Mouse (Mus musculus) MEL (cell line): ENCODE results near the gene Axl.

ENCODE experiments used
- CTCF ChIP-seq, 3 experiments: IDR thresholded peaks in 2 of 3; conservative IDR thresholded peaks in 1 of 3; 2 replicates each; pipeline ENCODE4 v1.5.1; 2011 to 2012; ENCODE audit warnings: low read length in 3 of 3, low read depth in 2 of 3, mild to moderate bottlenecking in 2 of 3, improper control_type of control experiment in 1 of 3, inconsistent platforms in 1 of 3, mixed read lengths in 1 of 3, moderate library complexity in 1 of 3; ENCODE audit not compliant: control insufficient read depth in 1 of 3, insufficient read depth in 1 of 3, poor library complexity in 1 of 3, severe bottlenecking in 1 of 3
- HCFC1 ChIP-seq: IDR thresholded peaks from 2 replicates; pipeline ENCODE4 v1.6.1; 2012; ENCODE audit warnings: low read depth, mild to moderate bottlenecking, inconsistent platforms, low read length, improper control_type of control experiment, moderate library complexity
- MAX ChIP-seq: IDR thresholded peaks from 2 replicates; pipeline ENCODE4 v1.6.1; 2011; ENCODE audit warnings: low read length, improper control_type of control experiment
- POLR2A ChIP-seq, 2 experiments: IDR thresholded peaks; 2 replicates each; pipeline ENCODE4 v1.6.1; 2011 to 2012; ENCODE audit warnings: low read length in 2 of 2, mild to moderate bottlenecking in 2 of 2, control low read depth in 1 of 2, improper control_type of control experiment in 1 of 2, low read depth in 1 of 2, moderate library complexity in 1 of 2; ENCODE audit not compliant: control insufficient read depth in 1 of 2, insufficient read depth in 1 of 2, poor library complexity in 1 of 2
- TCF12 ChIP-seq: IDR thresholded peaks from 2 replicates; pipeline ENCODE4 v1.6.1; 2014; ENCODE audit warnings: low read depth, mild to moderate bottlenecking, inconsistent platforms, low read length, improper control_type of control experiment, moderate library complexity
- ZMIZ1 ChIP-seq: IDR thresholded peaks from 2 replicates; pipeline ENCODE4 v1.6.1; 2012; ENCODE audit warnings: low read depth, mild to moderate bottlenecking, inconsistent platforms, low read length, improper control_type of control experiment, moderate library complexity
- ZNF384 ChIP-seq: IDR thresholded peaks from 2 replicates; pipeline ENCODE4 v1.6.1; 2012; ENCODE audit warnings: low read depth, mild to moderate bottlenecking, inconsistent platforms, low read length, improper control_type of control experiment

GRCm38 (mm10) chr7:25794775-25795174, 6.3 kb upstream of the Axl start:
- TF ChIP-seq TCF12: no peak
- TF ChIP-seq ZMIZ1: no peak
- TF ChIP-seq CTCF (IDR thresholded peaks at IDR 0.05 in 2 of 3, conservative IDR thresholded peaks at IDR 0.05 in 1 of 3; ENCODE audit: control insufficient read depth in 1 of 3, insufficient read depth in 1 of 3, low read depth in 2 of 3, low read length in 3 of 3, poor library complexity in 1 of 3, severe bottlenecking in 1 of 3): no peak
- no peak for TF ChIP-seq POLR2A (IDR thresholded peaks at IDR 0.05; ENCODE audit: control insufficient read depth in 1 of 2, insufficient read depth in 1 of 2, low read depth in 1 of 2, low read length in 2 of 2, poor library complexity in 1 of 2)
- no peak for TF ChIP-seq ZNF384
- no peak for TF ChIP-seq HCFC1
- TF ChIP-seq MAX: no peak
